Mouse (Mus musculus) neural tube, embryonic 10.5 days (tissue): ENCODE measurements at regions not wholly inside any gene's neighbourhood (a gene's known extent, or its start where the extent isn't known, plus 50 kb on each side); places are given as distances from the start of the nearest gene placed in this dataset.
A peak's percentile ranks its signal among the peaks of the same experiment; 100 is the strongest.

ENCODE experiments used
- DNase-seq: peaks from one replicate; pipeline ENCODE4 v3.0.0-alpha.2; 2017; ENCODE audit warnings: low spot score; ENCODE audit errors: extremely low spot score

DNA sequence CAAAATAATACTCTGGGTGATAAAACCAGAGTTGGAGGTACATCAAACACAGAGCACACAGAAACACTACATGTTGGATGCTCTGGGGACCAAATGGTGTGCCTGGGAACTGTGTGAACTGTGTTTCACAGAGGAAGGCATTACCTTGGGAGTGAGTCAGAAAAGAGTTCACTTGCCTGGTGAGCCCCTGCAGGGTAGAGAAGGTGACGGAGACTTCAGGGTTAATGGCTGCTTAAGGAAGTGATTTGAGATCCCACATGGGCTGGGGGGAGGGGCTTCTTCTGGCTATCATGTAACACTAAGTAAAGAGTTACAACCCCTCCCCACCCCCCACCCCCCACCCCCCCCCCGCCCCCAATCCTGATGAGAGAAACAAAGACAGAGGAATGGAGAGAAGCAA, 164.6 kb downstream of the Gm45692 start:
- no peak for DNase-seq

DNA sequence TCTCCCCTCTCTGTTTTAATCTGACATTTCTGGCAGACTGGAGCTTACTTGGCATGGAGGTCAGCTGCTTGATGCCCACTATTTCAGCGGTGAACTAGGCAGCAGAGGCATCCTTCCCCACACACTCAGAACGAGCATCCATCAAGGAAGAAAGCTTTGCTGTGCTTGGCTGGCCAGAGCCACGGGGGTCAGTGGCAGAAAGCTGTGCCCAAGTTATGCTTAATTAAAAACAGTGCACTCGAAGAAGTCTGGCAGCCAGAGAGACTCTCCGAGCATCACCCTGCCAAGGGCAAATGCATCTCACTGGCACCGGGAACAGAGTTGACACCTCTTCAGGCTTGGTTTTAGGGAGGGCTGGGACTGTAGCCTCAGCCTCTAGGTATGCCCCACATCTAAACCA, 168.3 kb downstream of the Gm45692 start:
- no peak for DNase-seq

- no peak for DNase-seq
Observed at GRCm38 (mm10) chr8:26288163-26288562, 168.8 kb downstream of the Gm45692 start.

GRCm38 (mm10) chr8:26298066-26298804, 178.9 kb downstream of the Gm45692 start:
- no peak for DNase-seq

DNA sequence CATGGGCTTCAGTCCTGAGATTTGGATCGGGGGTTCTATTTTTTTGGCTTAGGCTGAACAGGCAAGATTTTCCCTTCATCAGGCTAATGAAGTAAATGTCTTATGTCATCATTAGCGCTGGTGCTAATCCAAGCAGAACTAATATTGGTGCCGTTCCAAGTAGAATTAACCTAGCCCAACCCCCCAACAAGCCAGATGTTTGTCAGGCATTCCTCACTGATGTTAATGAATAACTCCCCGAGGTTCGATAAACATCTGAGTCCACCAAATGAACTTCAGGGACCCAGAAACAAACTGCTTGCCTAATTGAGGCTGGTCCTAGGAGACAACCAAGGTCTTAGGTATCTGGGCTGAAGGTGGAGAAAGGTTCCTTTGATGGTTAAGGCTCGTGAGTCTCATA, 180.9 kb downstream of the Gm45692 start:
- no peak for DNase-seq

GRCm38 (mm10) chr8:26301961-26302360, 182.6 kb downstream of the Gm45692 start:
- no peak for DNase-seq

DNA sequence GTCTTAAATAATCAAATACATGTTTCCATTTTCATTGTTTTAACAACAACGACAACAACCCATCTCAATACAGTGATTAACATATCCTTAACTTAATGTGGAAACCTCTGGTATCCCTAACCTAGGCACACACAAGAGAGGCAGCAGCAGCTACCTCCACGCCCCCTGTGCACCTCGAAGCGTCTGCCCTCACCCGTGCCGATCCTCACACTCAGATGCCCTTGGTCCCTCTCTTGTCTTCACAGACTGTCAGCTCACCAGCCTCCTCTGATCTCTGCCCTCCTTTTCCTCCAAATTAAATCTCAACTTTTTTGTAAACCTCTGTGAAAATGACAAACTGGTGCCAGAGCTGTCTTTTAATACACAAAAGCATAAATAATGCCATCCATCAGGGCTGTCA, 185.2 kb downstream of the Gm45692 start:
- peak; percentile 20 for DNase-seq

- peak; percentile 65 for DNase-seq
Observed at GRCm38 (mm10) chr8:26305061-26305879, 185.9 kb downstream of the Gm45692 start.

- DNase-seq = no peak
Observed at GRCm38 (mm10) chr8:26308121-26308641, 188.8 kb downstream of the Gm45692 start.

DNA sequence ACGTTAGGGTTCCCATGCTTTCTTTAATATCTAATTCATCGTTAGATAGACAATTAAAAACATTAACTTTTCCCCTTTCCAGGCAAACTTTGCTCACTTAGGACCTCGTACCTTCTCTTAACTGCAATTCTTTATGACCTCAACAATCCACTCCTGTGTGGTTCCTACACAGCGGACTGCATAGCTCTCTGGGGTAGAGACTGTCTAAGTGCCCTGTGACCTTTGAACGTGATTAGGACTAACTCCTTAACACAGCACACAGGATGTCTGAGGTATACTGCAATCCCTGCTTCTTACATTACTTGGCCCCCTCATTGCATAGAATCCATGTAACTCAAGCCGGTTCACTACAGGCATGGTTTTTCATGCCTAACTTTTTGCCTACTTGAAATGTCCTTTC, 190.4 kb downstream of the Gm45692 start:
- no peak for DNase-seq

- DNase-seq = no peak
Observed at GRCm38 (mm10) chr8:26323606-26324350, 204.4 kb downstream of the Gm45692 start.

GRCm38 (mm10) chr8:26324606-26325005, 205.3 kb downstream of the Gm45692 start:
- DNase-seq = no peak

DNA sequence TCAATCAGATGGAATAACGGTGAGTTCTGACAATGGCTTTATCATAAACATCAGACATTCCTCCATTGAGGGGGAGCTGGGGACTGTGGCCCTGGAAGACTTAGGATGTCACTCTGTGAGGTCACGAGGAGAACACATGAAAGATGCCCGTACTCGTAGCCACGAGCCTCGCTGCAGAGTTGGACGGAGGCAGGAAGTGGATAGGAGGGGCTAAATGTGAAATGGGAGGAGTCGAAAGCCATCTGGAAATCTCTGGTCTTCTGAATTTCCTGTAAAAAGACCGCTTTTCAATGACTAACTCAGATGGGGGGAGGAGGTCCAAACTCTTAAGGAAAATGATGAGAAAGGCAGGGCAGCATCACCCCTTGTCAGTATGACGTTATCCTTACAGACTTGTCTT, 210.5 kb downstream of the Gm45692 start:
- no peak for DNase-seq

GRCm38 (mm10) chr8:26336906-26337650, 217.7 kb downstream of the Gm45692 start:
- DNase-seq = no peak

DNA sequence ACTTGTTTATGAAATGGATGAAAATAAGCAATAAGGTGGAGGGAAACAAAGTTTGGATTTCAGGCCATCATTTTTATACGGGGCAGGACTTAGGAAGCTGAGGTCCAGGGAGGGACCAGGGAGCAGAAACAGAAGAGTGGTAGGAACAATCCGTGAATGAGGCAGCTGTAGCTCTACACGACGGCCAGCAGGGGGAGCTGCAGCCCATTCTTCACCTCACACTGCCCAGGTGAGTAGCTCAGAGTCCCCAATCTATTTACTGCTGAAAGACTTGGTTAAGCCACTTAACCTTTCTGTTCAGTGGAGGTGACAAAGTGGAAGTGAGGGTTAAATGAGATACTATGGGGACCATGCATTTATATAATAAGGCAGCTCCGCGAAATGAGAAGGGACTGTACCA, 225.7 kb downstream of the Gm45692 start:
- peak; percentile 75 for DNase-seq

DNA sequence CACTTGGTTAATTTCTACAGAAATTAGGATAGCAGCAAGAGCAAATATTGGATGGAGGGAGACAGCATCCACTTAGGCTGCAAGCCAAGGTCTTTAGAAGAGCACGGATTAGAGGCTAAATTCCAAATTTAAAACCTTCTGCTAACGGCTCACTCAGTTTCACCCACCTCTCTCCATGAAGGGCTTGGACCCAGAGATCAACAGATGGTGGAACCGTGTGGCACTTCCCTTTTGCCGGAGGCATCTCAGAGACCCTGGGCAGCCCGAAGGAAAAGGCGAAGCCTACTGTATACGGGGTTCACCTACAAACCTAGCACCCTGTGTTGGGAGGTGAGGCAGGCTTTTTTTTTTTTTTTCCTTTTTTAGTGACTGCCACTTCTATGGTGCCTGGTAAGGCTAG, 229.9 kb downstream of the Gm45692 start:
- no peak for DNase-seq

DNA sequence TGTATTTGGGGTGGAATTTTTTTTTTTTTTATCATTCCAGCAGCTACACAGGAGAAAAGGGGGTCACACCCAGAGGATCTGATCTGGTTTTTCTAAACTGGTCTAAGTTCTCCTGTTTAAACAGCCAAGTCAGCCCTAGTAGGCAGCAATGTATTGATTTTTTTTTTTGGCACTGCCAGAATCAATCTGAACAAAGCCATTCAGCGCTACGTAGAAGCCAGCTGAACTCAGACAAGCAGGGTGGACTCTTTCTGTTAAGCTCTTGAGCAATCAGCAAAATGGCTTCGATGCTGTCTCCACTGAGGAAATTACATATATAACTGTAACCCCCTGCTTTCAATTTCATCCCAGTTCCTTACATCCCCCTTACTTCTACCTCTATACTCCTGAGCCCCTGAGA, 230.5 kb downstream of the Gm45692 start:
- DNase-seq = no peak

GRCm38 (mm10) chr8:26350616-26351015, 231.3 kb downstream of the Gm45692 start:
- no peak for DNase-seq

DNA sequence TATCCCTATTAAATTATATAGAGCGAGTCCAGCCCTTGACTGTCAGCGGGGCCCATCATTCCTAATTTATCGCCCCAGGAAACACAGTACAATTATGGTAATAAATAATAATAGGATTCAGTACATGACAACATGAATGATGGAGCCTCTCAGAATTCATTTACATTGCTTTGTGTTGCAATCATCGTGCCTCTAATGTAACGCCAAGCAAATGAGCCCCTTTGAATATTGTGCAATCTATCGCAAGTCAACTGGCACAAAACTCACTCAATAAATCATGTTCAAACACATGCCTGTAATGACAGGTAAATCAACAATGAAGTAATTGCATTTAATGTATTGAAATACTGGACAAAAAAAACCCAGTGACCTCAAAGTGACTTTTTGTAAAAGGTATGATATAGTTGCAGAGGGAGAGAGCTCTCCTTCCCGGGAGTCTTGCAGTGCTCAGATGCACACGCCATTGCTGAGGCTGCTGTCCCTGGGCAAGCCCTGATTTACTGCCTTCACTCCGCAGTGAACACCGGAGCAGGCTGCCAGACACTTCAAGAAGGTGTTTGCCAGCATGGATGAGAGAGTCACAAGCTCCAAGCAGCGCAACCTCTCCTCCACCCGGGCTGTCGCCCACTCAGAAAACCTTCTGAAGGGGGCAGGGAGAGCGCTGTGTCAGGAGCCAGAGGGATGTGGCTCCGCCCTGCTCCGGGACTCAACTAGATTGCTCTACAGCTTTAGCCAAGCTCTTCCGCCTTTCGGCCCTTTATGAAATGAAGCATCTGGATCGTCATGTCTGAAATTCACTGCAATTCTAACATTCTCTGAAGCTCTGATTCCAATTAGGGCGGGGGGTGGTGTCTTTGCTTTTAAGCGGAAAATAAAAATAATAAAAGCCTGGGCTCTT, 232.6 kb downstream of the Gm45692 start:
- DNase-seq = peak; percentile 57

DNA sequence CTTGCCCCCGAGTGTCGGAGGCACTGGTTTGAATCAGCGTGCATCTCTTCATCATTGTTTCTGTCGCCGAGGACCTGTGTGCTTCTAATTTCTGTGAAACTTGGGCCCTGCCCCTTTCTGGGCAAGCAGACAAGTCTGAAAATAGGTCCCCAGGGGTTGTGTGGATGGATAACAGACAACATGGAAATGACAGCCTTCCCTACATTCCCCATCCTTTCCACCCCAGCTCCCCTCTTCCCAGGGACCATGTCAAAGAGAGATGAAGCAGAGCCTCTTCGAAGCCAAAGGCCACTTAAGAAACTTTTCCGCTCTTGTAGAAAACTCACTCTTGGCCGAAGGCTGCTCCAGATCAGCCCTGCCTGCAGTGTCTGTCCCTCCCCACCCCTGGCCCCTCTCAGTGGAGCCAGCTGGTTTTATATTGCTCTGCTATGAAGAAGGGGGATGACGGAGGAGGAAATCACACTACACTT, 233.2 kb downstream of the Gm45692 start:
- DNase-seq = peak; percentile 45
